Comparison of ENCODE assay signal across 17 mouse cellular contexts in genomic region chr5:16489803-16490202, GRCm38 (mm10).
"Had no signal": no experiment of that assay in that cellular context is flagged by ENCODE, and none has a peak within 500 bp of the region (broad histone marks: within the 10 kb centered on the region; RNA-seq: fewer than 3 reads in every experiment).

No protein-coding gene starts in this region.

- DNase-seq: left cerebral cortex, postnatal 4 days; liver; liver, embryonic 13.5 days; liver, postnatal 0 days; lung, adult 18-20 months; lung, adult 2 months; lung, embryonic 14.5 days; lung, postnatal 10 days; lung, postnatal 14 days; lung, postnatal 36 days; lung, postnatal 4 days; midbrain, embryonic 14.5 days had no signal

- ATAC-seq: liver, embryonic 12.5 days; liver, postnatal 0 days; lung, postnatal 0 days; midbrain, embryonic 13.5 days; midbrain, embryonic 15.5 days; midbrain, embryonic 16.5 days had no signal
